Mouse (Mus musculus): ENCODE results near the gene Rims1.

The Rims1 gene

GRCm38 (mm10) chr1:22587859-22588383 is 217.9 kb downstream of the Rims1 start:
- no peak for DNase-seq (ENCODE audit: low spot score)

- DNase-seq (ENCODE audit: low spot score), result no peak
Measured at GRCm38 (mm10) chr1:22585560-22585959, 220.2 kb downstream of the Rims1 start.

GRCm38 (mm10) chr1:22579470-22579869 is 226.3 kb downstream of the Rims1 start:
- DNase-seq (ENCODE audit: low spot score), result no peak

GRCm38 (mm10) chr1:22572720-22573119 is 233.1 kb downstream of the Rims1 start:
- no peak for DNase-seq (ENCODE audit: low spot score)

- no peak for DNase-seq (ENCODE audit: low spot score)
Measured at GRCm38 (mm10) chr1:22546273-22546672, 259.5 kb downstream of the Rims1 start.

GRCm38 (mm10) chr1:22538129-22538528 is 267.7 kb downstream of the Rims1 start:
- no peak for DNase-seq (ENCODE audit: low spot score)

- DNase-seq (ENCODE audit: low spot score), result no peak
Measured at GRCm38 (mm10) chr1:22536776-22537175, 269.0 kb downstream of the Rims1 start.

GRCm38 (mm10) chr1:22535049-22535448 is 270.7 kb downstream of the Rims1 start:
- DNase-seq (ENCODE audit: low spot score), result no peak

- DNase-seq (ENCODE audit: low spot score), result peak; percentile 51
Measured at GRCm38 (mm10) chr1:22533146-22534096, 272.4 kb downstream of the Rims1 start.

GRCm38 (mm10) chr1:22515103-22515502 is 290.7 kb downstream of the Rims1 start:
- DNase-seq (ENCODE audit: low spot score), result no peak

GRCm38 (mm10) chr1:22512421-22512820 is 293.4 kb downstream of the Rims1 start:
- DNase-seq (ENCODE audit: low spot score), result no peak

- DNase-seq (ENCODE audit: low spot score), result no peak
Measured at GRCm38 (mm10) chr1:22511614-22512013, 294.2 kb downstream of the Rims1 start.

GRCm38 (mm10) chr1:22508735-22509615 is 296.8 kb downstream of the Rims1 start:
- no peak for DNase-seq (ENCODE audit: low spot score)

- no peak for DNase-seq (ENCODE audit: low spot score)
Measured at GRCm38 (mm10) chr1:22487270-22487864, 318.4 kb downstream of the Rims1 start.

- no peak for DNase-seq (ENCODE audit: low spot score)
Measured at GRCm38 (mm10) chr1:22476220-22476619, 329.6 kb downstream of the Rims1 start.

- no peak for DNase-seq (ENCODE audit: low spot score)
Measured at GRCm38 (mm10) chr1:22467033-22467432, 338.8 kb downstream of the Rims1 start.

- no peak for DNase-seq (ENCODE audit: low spot score)
Measured at GRCm38 (mm10) chr1:22466597-22466996, 339.2 kb downstream of the Rims1 start.

- no peak for DNase-seq (ENCODE audit: low spot score)
Measured at GRCm38 (mm10) chr1:22424020-22424419, 381.8 kb downstream of the Rims1 start.

- DNase-seq (ENCODE audit: low spot score), result no peak
Measured at GRCm38 (mm10) chr1:22422102-22422501, 383.7 kb downstream of the Rims1 start.

GRCm38 (mm10) chr1:22410173-22410572 is 395.6 kb downstream of the Rims1 start:
- DNase-seq (ENCODE audit: low spot score), result no peak

GRCm38 (mm10) chr1:22386361-22386760 is 419.4 kb downstream of the Rims1 start:
- no peak for DNase-seq (ENCODE audit: low spot score)

GRCm38 (mm10) chr1:22377652-22378051 is 428.1 kb downstream of the Rims1 start:
- DNase-seq (ENCODE audit: low spot score), result no peak
